Mouse (Mus musculus) pancreas, adult 10 weeks (tissue): ENCODE data around the gene Tcea2. TPM values are rescaled to one million over a fixed set of nuclear protein-coding genes. Genes with fewer than 3 reads are reported as not detected.

Experiments used
- polyA plus RNA-seq: library from polyadenylated mRNA; stranded (reverse); fragments of 350-450 nt; fragmentation: Illumina TruSeq; extraction: RNeasy Lipid Tissue Mini Kit (QIAGEN cat#74804); gene quantifications from one replicate; pipeline ENCODE4 v1.2.3, GENCODE M21; 2015; ENCODE audit warnings: low read depth, low replicate concordance; ENCODE audit not compliant: insufficient read depth

Gene Tcea2
- polyA plus RNA-seq, result 4.0 TPM

GRCm38 (mm10) chr2:181679951-181680715 lies at the start of gene Tcea2:
TSS of gene Tcea2 (plus strand) at chr2:181680310.

DNA sequence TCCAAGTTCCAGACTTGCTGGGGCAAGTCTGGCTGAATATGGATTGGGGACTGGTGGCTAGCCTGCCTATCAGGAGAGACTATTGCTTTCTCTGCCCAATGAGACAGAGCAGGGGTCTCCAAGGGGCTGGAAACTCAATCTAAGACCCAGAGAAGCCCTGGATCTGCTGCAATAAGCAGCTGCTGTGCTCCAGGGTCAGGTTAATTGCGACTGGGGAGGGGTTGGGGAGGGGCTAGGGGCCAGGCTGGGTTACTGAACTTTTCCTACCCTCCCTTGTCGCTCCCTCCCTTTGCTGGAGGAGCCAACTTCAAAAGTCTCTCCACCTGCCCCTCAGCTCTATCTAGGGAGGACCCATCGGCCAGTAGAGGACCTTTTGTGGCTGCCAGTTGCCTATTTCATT lies 23.4 kb upstream of the Tcea2 start, which contains the start of gene Gm29797:
Gm29797 (plus strand) TSS at position 301 of the 400 bp plus-strand sequence.

DNA sequence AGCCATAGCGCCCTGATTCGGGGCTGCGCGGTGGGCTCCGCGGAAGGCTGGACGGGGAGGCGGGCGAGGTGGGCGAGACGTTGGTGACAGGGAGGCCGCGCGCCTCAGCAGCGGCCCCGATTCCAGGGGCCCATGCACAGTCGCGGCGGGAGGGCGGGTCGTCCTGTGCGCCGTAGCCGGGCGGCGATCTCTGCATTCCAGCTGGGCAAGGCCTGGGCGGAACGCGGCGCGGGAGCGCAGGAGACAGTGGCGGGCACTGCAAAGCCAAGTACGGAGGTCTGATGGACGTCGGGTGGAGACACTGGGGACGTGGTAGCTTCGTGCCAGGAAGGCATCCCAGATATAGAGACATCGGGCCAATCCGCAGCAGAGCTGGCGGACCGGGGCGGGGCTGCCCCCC lies 8.8 kb upstream of the Tcea2 start, which contains the start of gene Sox18:
Sox18 (minus strand) TSS at position 315 of the 400 bp plus-strand sequence.

GRCm38 (mm10) chr2:181693339-181694280 lies 13.5 kb downstream of the Tcea2 start, which contains the start of gene Rgs19:
TSS of gene Rgs19 (minus strand) at chr2:181693977.

DNA sequence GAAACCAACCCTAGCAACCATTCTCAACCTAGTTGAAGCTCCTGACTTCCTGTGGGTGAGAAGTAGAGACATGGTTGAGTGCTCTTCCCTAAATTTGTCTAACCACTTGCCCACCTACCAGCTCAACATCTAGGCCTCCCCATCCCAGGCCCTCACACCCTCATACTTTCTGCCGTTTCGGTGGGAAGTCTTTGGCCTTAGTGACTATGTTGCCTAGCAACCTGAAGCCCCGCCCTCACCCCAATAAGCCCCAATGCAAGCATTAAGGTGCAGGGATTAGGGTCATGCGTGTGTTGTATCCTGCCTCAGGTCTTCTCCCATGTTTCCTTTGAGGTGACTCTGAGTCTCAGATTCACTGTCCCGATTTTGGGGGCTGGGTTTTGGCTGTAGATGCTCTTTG lies 18.1 kb downstream of the Tcea2 start, which contains the start of gene Lkaaear1:
Lkaaear1 (minus strand) TSS at position 202 of the 400 bp plus-strand sequence.

DNA sequence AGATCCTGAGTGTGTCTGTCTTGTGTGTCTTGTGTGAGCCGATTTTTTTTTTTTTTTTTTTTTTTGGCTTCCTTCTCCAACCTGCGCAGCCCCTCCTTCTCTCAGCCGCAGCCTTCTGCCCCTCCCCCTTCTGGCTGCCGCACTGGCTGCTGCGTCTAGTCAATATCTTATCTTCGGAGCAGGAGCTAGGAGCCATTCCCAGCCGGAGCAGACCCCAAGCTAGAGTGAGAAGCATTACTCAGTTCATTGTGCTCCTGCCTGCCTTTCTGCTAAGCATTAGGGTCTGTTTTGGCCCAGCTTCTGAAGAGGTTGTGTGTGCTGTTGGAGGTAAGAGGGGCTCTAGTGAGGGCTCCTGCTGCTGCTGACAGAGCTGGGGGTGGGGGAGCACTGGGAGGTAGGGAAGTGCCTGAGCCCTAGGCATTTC lies 34.8 kb downstream of the Tcea2 start, which contains the start of gene Oprl1:
Oprl1 (plus strand) TSS at position 114 of the 424 bp plus-strand sequence.

Other genes with a start within 250 kb of the Tcea2 start
- gene Zbtb46, start 220.9 kb upstream of the Tcea2 start, polyA plus RNA-seq, result 5.8 TPM
- not detected for gene Abhd16b, start 187.1 kb upstream of the Tcea2 start, polyA plus RNA-seq
- 18.3 TPM for gene Tpd52l2, start 183.2 kb upstream of the Tcea2 start, polyA plus RNA-seq
- 9.5 TPM for gene Dnajc5, start 159.8 kb upstream of the Tcea2 start, polyA plus RNA-seq
- 29.9 TPM for gene Uckl1, start 95.4 kb upstream of the Tcea2 start, polyA plus RNA-seq
- 10.1 TPM for gene Prpf6, start 88.4 kb upstream of the Tcea2 start, polyA plus RNA-seq
- 8.9 TPM for gene Zfp512b, start 87.5 kb upstream of the Tcea2 start, polyA plus RNA-seq
- 6.7 TPM for gene Samd10, start 81.1 kb upstream of the Tcea2 start, polyA plus RNA-seq
- not detected for gene Gm29797, start 23.3 kb upstream of the Tcea2 start, polyA plus RNA-seq
- gene Sox18, start 8.7 kb upstream of the Tcea2 start, polyA plus RNA-seq, result 31.8 TPM
- gene Rgs19, start 13.7 kb downstream of the Tcea2 start, polyA plus RNA-seq, result 7.0 TPM
- not detected for gene Lkaaear1, start 18.1 kb downstream of the Tcea2 start, polyA plus RNA-seq
- gene Oprl1, start 34.7 kb downstream of the Tcea2 start, polyA plus RNA-seq, result not detected
- 2.8 TPM for gene Myt1, start 83.0 kb downstream of the Tcea2 start, polyA plus RNA-seq
- 7.1 TPM for gene Pcmtd2, start 157.5 kb downstream of the Tcea2 start, polyA plus RNA-seq
- gene Polr3k, start 184.0 kb downstream of the Tcea2 start, polyA plus RNA-seq, result 12.5 TPM